Mouse (Mus musculus) embryonic facial prominence, embryonic 12.5 days (tissue): ENCODE data around the gene Lsamp. TPM values are rescaled to one million over a fixed set of nuclear protein-coding genes. Genes with fewer than 3 reads are reported as not detected.

Experiments
- ATAC-seq: fragments of 200-750 bp; cut with Nextera tagmentation; 2 replicates; pipeline ENCODE4 v1.8.0; 2017; ENCODE audit not compliant: insufficient number of reproducible peaks, insufficient read depth, low FRiP score, low TSS enrichment
- H3K27ac ChIP-seq: fragments of 300-500 bp; sonication (generic); 2 replicates; pipeline ENCODE4 v1.5.1; 2016; ENCODE audit warnings: mild to moderate bottlenecking
- H3K27me3 ChIP-seq: fragments of 300-500 bp; sonication (generic); 2 replicates; pipeline ENCODE4 v1.6.1; 2016; ENCODE audit warnings: mild to moderate bottlenecking, moderate library complexity
- H3K36me3 ChIP-seq: fragments of 300-500 bp; sonication (generic); 2 replicates; pipeline ENCODE4 v1.6.1; 2016; ENCODE audit warnings: mild to moderate bottlenecking
- H3K4me1 ChIP-seq: fragments of 300-500 bp; sonication (generic); 2 replicates; pipeline ENCODE4 v1.6.1; 2016
- H3K4me2 ChIP-seq: fragments of 300-500 bp; sonication (generic); replicated peaks from 2 replicates; pipeline ENCODE4 v1.6.1; 2016; ENCODE audit warnings: mild to moderate bottlenecking, moderate library complexity
- H3K4me3 ChIP-seq: fragments of 300-500 bp; sonication (generic); 2 replicates; pipeline ENCODE4 v1.5.1; 2016; ENCODE audit warnings: mild to moderate bottlenecking
- H3K9ac ChIP-seq: fragments of 300-500 bp; sonication (generic); 2 replicates; pipeline ENCODE4 v1.6.1; 2016; ENCODE audit warnings: mild to moderate bottlenecking, moderate library complexity
- H3K9me3 ChIP-seq: fragments of 300-500 bp; sonication (generic); 2 replicates; pipeline ENCODE4 v1.6.1; 2016; ENCODE audit warnings: mild to moderate bottlenecking, moderate library complexity
- WGBS: fragments of 180-500 bp; shearing (Covaris S2); methylation state at CpG from one replicate; pipeline ENCODE4 v1.1.7; 2016; 5-methylcytosine and 5-hydroxymethylcytosine counted together
- polyA plus RNA-seq: library from polyadenylated mRNA; unstranded; fragments of >200 nt; fragmentation: Nextera tagmentation; extraction: Ambion mirVana; gene quantifications from 2 replicates; pipeline ENCODE4 v1.2.1, GENCODE M21; 2016

Lsamp gene
- polyA plus RNA-seq, 1 experiment from 2014 or later, result 11.5 TPM

- H3K4me1 ChIP-seq, result peaks cover 8% of the 10 kb centered on the region; the same call in 1 of the 2 replicates
- H3K36me3 ChIP-seq, result no peaks in the 10 kb centered on the region
- peak overlapping the region; percentile 60 for H3K4me3 ChIP-seq
- peak overlapping the region; percentile 63 for H3K9ac ChIP-seq
- H3K27me3 ChIP-seq, result no peaks in the 10 kb centered on the region
- H3K27ac ChIP-seq, result peak overlapping the region; percentile 37
- H3K9me3 ChIP-seq, result no peaks in the 10 kb centered on the region
- WGBS, result under 1% methylated on average over 38 of the region's 38 CpGs
- ATAC-seq, result peak; percentile 87
- H3K4me2 ChIP-seq, result peak overlapping the region; percentile 89
Measured at GRCm38 (mm10) chr16:41532661-41533551, 1548.7 kb downstream of the Lsamp start.

DNA sequence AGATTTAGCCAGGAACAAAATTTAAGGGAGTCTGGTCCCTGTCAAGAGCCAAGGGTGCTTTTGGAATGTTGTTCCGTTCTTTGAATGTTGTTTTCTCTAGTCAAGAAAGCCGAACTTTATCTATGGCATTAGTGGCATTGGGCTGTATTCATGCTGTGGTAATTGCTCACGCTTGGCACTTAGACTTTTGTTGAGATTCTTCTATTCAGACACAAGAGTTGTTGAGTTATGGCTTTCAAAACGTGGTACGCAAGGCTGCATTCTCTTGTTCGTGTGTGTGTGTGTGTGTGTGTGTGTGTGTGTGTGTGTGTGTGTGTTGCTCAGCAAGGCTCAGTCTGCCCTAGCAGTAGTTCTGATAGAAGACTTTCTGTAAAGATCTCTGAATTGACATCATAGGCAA, 1549.5 kb downstream of the Lsamp start:
- H3K4me2 ChIP-seq, result peak overlapping the region; percentile 89
- no peak for ATAC-seq
- WGBS, result 9% methylated on average over 6 of the region's 6 CpGs
- H3K36me3 ChIP-seq, result no peaks in the 10 kb centered on the region
- no peak overlapping the region for H3K27ac ChIP-seq
- H3K9ac ChIP-seq, result peak overlapping the region; percentile 63
- no peaks in the 10 kb centered on the region for H3K9me3 ChIP-seq
- peak overlapping the region; percentile 60 for H3K4me3 ChIP-seq
- peaks cover 8% of the 10 kb centered on the region; the same call in 1 of the 2 replicates for H3K4me1 ChIP-seq
- H3K27me3 ChIP-seq, result no peaks in the 10 kb centered on the region

DNA sequence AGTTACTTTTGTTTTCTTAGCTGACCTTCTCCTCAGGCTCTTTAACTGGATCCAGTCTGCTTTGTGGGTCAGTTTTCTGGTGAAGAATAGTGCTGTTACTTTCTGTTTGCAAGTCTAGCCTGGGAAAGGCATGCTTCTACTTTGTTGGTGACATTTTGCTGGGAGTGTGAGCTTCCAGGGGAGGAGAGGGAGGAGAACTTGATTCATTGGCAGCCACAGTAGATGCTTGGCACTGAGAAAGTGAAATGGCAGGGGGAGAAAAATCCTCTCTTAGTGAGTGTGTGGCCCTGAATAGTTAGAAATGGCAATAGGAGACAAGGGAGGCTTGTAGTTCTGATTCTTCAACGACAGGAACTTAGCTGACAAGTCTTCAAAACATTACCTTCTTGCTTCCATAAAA, 1551.6 kb downstream of the Lsamp start:
- Histone ChIP-seq H3K36me3 (no peaks in the 10 kb centered on the region), H3K4me2 (no peak overlapping the region), H3K4me1 (peaks cover 8% of the 10 kb centered on the region; the same call in 1 of the 2 replicates), H3K9me3 (no peaks in the 10 kb centered on the region), H3K4me3 (no peak overlapping the region), H3K27me3 (no peaks in the 10 kb centered on the region), H3K27ac (no peak overlapping the region), H3K9ac (no peak overlapping the region)
- ATAC-seq, result no peak
- 64% methylated on average over 1 of the region's 1 CpGs for WGBS

DNA sequence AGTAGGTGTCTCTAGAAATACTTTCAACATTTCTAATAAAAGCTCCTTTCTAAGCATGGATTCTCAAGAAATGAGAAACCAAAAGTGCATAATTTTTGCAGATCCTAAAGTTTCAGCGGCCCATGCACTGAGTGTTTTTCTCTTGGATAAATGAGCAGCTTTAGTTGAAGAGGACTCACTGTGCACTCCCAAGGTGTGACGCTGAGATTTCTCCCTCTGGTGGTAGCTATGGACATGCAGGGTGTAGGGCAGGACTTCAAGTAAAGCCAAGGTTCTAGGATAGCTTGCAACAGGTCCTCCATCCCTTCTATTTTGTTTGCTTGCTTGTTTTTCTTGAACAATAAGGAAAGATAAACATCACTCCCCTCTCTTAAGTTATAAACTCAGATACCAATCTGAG, 1558.5 kb downstream of the Lsamp start:
- ATAC-seq, result no peak
- Histone ChIP-seq H3K4me3 (no peak overlapping the region), H3K9me3 (no peaks in the 10 kb centered on the region), H3K27me3 (no peaks in the 10 kb centered on the region), H3K4me1 (no peaks in the 10 kb centered on the region), H3K9ac (no peak overlapping the region), H3K36me3 (no peaks in the 10 kb centered on the region), H3K27ac (no peak overlapping the region), H3K4me2 (no peak overlapping the region)
- whole genome bisulfite sequencing, result 45% methylated on average over 2 of the region's 2 CpGs

DNA sequence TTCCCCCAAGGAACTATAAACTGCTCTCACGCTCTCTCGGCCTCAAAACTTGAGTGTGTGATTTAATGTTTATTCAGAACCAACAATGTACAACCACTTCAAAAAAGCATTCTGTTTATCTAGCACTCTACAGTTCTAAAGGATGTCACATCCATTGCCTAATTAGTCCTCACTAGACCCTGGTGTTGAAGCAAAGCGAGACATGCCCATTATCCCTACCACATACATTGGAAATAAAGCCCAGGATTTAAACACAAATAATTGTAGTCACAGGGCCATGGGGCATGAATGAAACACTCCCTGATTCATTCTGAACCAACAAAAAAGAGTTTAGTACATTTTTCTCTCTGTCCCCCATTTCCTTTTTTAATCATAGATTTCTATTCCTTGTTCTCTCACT, 1567.0 kb downstream of the Lsamp start:
- Histone ChIP-seq H3K9ac (no peak overlapping the region), H3K4me3 (no peak overlapping the region), H3K27me3 (no peaks in the 10 kb centered on the region), H3K4me2 (no peak overlapping the region), H3K27ac (no peak overlapping the region), H3K4me1 (peaks cover 10% of the 10 kb centered on the region), H3K36me3 (no peaks in the 10 kb centered on the region), H3K9me3 (no peaks in the 10 kb centered on the region)
- WGBS, result 78% methylated on average over 3 of the region's 3 CpGs
- ATAC-seq, result no peak

DNA sequence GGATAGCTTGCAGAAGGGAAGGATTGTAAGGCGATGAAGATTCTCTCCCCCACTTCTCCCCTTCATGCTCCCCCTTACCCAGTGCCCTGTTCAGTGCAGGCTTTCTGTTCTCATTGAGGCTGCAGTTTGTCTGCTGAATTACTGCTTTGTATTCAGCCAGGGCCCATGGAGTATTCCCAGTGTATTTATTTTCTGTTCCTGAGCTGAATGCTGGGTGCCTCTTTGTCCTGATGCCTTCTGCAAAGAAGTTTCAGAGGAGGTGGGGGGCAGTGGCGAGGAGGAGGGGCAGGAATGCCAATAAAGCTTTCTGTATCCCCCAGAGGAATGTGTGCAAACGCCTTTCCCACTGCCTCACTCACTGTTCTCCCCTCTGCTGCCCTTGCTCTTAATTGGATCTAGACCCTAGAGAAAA, 1567.7 kb downstream of the Lsamp start:
- H3K27me3 ChIP-seq, result no peaks in the 10 kb centered on the region
- peak; percentile 67; the same call in 1 of the 2 replicates for ATAC-seq
- H3K27ac ChIP-seq, result 0 out of 2 replicates have a peak overlapping the region, but pooled peaks have one; percentile 1
- 10% methylated on average over 3 of the region's 3 CpGs for WGBS
- no peak overlapping the region for H3K9ac ChIP-seq
- H3K4me2 ChIP-seq, result no peak overlapping the region
- H3K4me3 ChIP-seq, result no peak overlapping the region
- no peaks in the 10 kb centered on the region for H3K9me3 ChIP-seq
- peaks cover 10% of the 10 kb centered on the region for H3K4me1 ChIP-seq
- no peaks in the 10 kb centered on the region for H3K36me3 ChIP-seq

DNA sequence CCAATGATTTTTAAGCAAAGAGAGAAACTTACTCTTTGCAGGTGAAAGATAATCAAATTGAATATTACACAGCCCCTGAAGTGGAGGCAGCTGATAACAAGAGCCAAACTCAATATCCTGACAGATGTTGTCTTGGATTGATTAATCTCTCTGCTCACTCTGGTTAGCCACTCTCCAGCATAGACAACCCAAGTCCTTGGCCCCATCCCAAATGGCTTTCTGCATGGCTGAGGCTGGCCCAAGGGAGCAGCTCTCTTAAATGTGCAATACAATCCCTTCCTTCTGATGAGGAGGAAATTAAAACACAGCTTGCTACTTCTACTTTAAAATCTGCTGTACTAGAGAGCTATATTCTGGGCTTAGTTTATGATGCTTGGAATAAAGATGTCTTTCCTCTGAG, 1572.9 kb downstream of the Lsamp start:
- ATAC-seq, result 0 out of 2 replicates have a peak, but pooled peaks have one; percentile 3
- no peak overlapping the region for H3K9ac ChIP-seq
- H3K36me3 ChIP-seq, result no peaks in the 10 kb centered on the region
- H3K27ac ChIP-seq, result no peak overlapping the region
- peaks cover 3% of the 10 kb centered on the region for H3K4me1 ChIP-seq
- H3K9me3 ChIP-seq, result no peaks in the 10 kb centered on the region
- no peak overlapping the region for H3K4me3 ChIP-seq
- no peaks in the 10 kb centered on the region for H3K27me3 ChIP-seq
- H3K4me2 ChIP-seq, result no peak overlapping the region

GRCm38 (mm10) chr16:41565233-41565632, 1581.1 kb downstream of the Lsamp start:
- Histone ChIP-seq H3K9me3 (no peaks in the 10 kb centered on the region), H3K27ac (no peak overlapping the region), H3K4me3 (no peak overlapping the region), H3K27me3 (no peaks in the 10 kb centered on the region), H3K4me1 (no peaks in the 10 kb centered on the region), H3K36me3 (no peaks in the 10 kb centered on the region), H3K4me2 (no peak overlapping the region), H3K9ac (no peak overlapping the region)
- ATAC-seq, result no peak
- 68% methylated on average over 2 of the region's 2 CpGs for WGBS

- Histone ChIP-seq H3K9ac (no peak overlapping the region), H3K4me3 (no peak overlapping the region), H3K9me3 (no peaks in the 10 kb centered on the region), H3K36me3 (no peaks in the 10 kb centered on the region), H3K4me1 (no peaks in the 10 kb centered on the region), H3K27me3 (no peaks in the 10 kb centered on the region), H3K27ac (no peak overlapping the region), H3K4me2 (no peak overlapping the region)
- ATAC-seq, result no peak
- WGBS, result 77% methylated on average over 5 of the region's 5 CpGs
Measured at GRCm38 (mm10) chr16:41588675-41589301, 1604.6 kb downstream of the Lsamp start.

DNA sequence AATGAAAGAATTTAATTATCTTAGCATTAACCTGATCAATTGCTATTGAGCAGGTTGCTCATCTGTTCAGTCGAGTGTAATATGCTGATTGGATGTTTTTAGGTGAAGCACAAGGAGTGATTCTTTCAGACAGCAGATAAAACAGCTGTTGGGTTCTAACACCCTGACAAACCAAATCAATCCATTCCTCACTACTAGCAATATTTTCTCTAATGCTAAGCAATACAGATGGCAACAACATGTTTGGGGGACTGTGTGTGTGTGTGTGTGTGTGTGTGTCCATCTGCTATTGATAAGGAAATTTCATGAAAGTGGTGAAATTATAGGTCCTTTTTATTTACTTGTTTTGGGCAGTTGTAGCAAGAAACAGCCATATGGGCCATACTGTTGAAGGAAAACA, 1628.1 kb downstream of the Lsamp start:
- Histone ChIP-seq H3K4me3 (no peak overlapping the region), H3K27ac (no peak overlapping the region), H3K4me1 (no peaks in the 10 kb centered on the region), H3K9ac (no peak overlapping the region), H3K27me3 (no peaks in the 10 kb centered on the region), H3K4me2 (no peak overlapping the region), H3K36me3 (no peaks in the 10 kb centered on the region), H3K9me3 (no peaks in the 10 kb centered on the region)
- 80% methylated on average over 1 of the region's 1 CpGs for WGBS
- ATAC-seq, result no peak

DNA sequence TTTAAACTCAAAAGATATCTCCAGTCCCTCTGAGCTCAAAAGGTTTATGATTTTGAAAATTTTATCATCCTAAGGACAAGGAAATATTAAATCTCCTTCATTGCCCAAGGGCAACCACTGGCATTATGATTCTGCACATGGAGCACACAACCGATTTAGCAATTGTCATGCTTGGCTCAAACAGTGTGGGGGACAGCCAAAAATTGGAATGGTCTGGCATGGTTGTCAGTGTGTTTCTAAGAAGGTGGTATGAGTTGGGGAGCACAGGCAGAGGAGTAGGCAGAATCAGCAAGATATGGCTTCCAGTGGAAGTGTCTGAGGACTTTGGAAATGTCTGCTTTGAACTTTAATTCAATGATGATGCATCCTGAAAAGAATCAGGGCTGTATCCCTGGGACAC, 1639.7 kb downstream of the Lsamp start:
- Histone ChIP-seq H3K4me1 (no peaks in the 10 kb centered on the region), H3K27ac (no peak overlapping the region), H3K4me2 (no peak overlapping the region), H3K4me3 (no peak overlapping the region), H3K9me3 (no peaks in the 10 kb centered on the region), H3K27me3 (no peaks in the 10 kb centered on the region), H3K36me3 (no peaks in the 10 kb centered on the region), H3K9ac (no peak overlapping the region)
- 82% methylated on average over 1 of the region's 1 CpGs for WGBS
- no peak for ATAC-seq

DNA sequence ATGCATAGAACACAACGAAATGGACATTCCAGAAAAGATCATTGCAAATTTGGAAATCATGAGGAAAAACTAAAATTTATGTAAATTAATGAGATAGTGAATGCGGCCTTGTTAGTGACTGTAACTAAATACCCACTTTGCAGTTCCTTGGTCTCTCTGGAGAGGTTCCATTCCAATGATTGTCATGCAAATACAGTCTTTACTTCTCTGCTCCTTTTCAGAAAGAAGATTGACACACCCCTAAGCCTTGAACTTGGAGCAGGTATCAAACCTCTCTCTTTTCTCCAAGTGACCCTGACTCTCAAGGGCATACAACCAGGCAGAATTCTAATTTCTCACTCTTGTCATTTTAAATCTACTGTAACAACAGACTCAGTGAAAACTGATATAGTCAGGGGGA, 1649.7 kb downstream of the Lsamp start:
- H3K4me1 ChIP-seq, result no peaks in the 10 kb centered on the region
- H3K9me3 ChIP-seq, result no peaks in the 10 kb centered on the region
- 47% methylated on average over 2 of the region's 2 CpGs for WGBS
- H3K4me3 ChIP-seq, result no peak overlapping the region
- no peak for ATAC-seq
- H3K9ac ChIP-seq, result no peak overlapping the region
- no peak overlapping the region for H3K4me2 ChIP-seq
- H3K36me3 ChIP-seq, result no peaks in the 10 kb centered on the region
- H3K27me3 ChIP-seq, result no peaks in the 10 kb centered on the region
- H3K27ac ChIP-seq, result no peak overlapping the region
